Mouse (Mus musculus) lung, embryonic 14.5 days (tissue): ENCODE measurements around the gene Pdzd2. TPM values are rescaled to one million over a fixed set of nuclear protein-coding genes. Genes with fewer than 3 reads are reported as not detected.

Source experiments
- ATAC-seq: fragments of 200-750 bp; cut with Nextera tagmentation; 2 replicates; pipeline ENCODE4 v1.8.0; 2017; ENCODE audit warnings: mild to moderate bottlenecking, moderate TSS enrichment, moderate library complexity; ENCODE audit not compliant: insufficient read depth
- DNase-seq: peaks from one replicate; pipeline ENCODE4 v3.0.0-alpha.2; 2015
- H3K27ac ChIP-seq: fragments of 300-500 bp; sonication (generic); 2 replicates; pipeline ENCODE4 v1.5.1; 2014; ENCODE audit warnings: low read depth, mild to moderate bottlenecking, moderate library complexity
- H3K27me3 ChIP-seq: fragments of 300-500 bp; sonication (generic); 2 replicates; pipeline ENCODE4 v1.6.1; 2014; ENCODE audit warnings: low read length, control low read depth; ENCODE audit not compliant: insufficient read depth
- H3K36me3 ChIP-seq: fragments of 300-500 bp; sonication (generic); 2 replicates; pipeline ENCODE4 v1.6.1; 2014; ENCODE audit warnings: control low read depth; ENCODE audit not compliant: insufficient read depth
- H3K4me1 ChIP-seq: fragments of 300-500 bp; sonication (generic); 2 replicates; pipeline ENCODE4 v1.6.1; 2014; ENCODE audit warnings: antibody characterized with exemption, control low read depth; ENCODE audit not compliant: insufficient read depth
- H3K4me2 ChIP-seq: fragments of 300-500 bp; sonication (generic); 2 replicates; pipeline ENCODE4 v1.6.1; 2014; ENCODE audit warnings: mild to moderate bottlenecking
- H3K4me3 ChIP-seq: fragments of 300-500 bp; sonication (generic); 2 replicates; pipeline ENCODE4 v1.5.1; 2014; ENCODE audit warnings: low read depth, low read length
- H3K9ac ChIP-seq: fragments of 300-500 bp; sonication (generic); 2 replicates; pipeline ENCODE4 v1.6.1; 2014
- H3K9me3 ChIP-seq: fragments of 300-500 bp; sonication (generic); 2 replicates; pipeline ENCODE4 v1.6.1; 2016; ENCODE audit warnings: low read depth, low read length, control low read depth
- CTCF ChIP-seq: IDR thresholded peaks from 2 replicates; pipeline ENCODE4 v1.5.1; 2016; ENCODE audit warnings: antibody characterized with exemption, low read depth
- WGBS: fragments of 180-500 bp; shearing (Covaris S2); extraction: QIAGEN DNeasy Blood & Tissue Kit; methylation state at CpG from one replicate; pipeline ENCODE4 v1.1.7; 2014; 5-methylcytosine and 5-hydroxymethylcytosine counted together
- polyA plus RNA-seq: library from polyadenylated mRNA; unstranded; fragments of >200 nt; fragmentation: Nextera tagmentation; extraction: Ambion mirVana; gene quantifications from 2 replicates; pipeline ENCODE4 v1.2.1, GENCODE M21; 2014

Pdzd2 gene
- polyA plus RNA-seq, 1 experiment from 2014 or later, result 24.1 TPM

- Histone ChIP-seq H3K4me2 (no peak overlapping the region), H3K9ac (no peak overlapping the region), H3K4me1 (no peaks in the 10 kb centered on the region), H3K9me3 (no peaks in the 10 kb centered on the region), H3K27me3 (no peaks in the 10 kb centered on the region), H3K4me3 (no peak overlapping the region), H3K27ac (no peak overlapping the region), H3K36me3 (no peaks in the 10 kb centered on the region)
- no peak for DNase-seq
- WGBS, result 67% methylated on average over 7 of the region's 7 CpGs
- no peak for ATAC-seq
- TF ChIP-seq CTCF, result no peak
These were observed 31.2 kb upstream of the Pdzd2 start for GRCm38 (mm10) chr15:12770958-12771357.

GRCm38 (mm10) chr15:12766848-12767247 lies 27.1 kb upstream of the Pdzd2 start:
- Histone ChIP-seq H3K9ac (no peak overlapping the region), H3K4me1 (no peaks in the 10 kb centered on the region), H3K4me3 (no peak overlapping the region), H3K9me3 (no peaks in the 10 kb centered on the region), H3K4me2 (no peak overlapping the region), H3K27me3 (no peaks in the 10 kb centered on the region), H3K27ac (no peak overlapping the region), H3K36me3 (no peaks in the 10 kb centered on the region)
- DNase-seq (no peak), ATAC-seq (no peak)
- TF ChIP-seq CTCF, result no peak
- whole genome bisulfite sequencing, result 44% methylated on average over 4 of the region's 4 CpGs

- DNase-seq (peak; percentile 13), ATAC-seq (no peak)
- no peak for TF ChIP-seq CTCF
- no peak overlapping the region for H3K27ac ChIP-seq
- no peak overlapping the region for H3K9ac ChIP-seq
- no peak overlapping the region for H3K4me2 ChIP-seq
- no peaks in the 10 kb centered on the region for H3K9me3 ChIP-seq
- no peak overlapping the region for H3K4me3 ChIP-seq
- 66% methylated on average over 10 of the region's 10 CpGs for WGBS
- H3K4me1 ChIP-seq, result no peaks in the 10 kb centered on the region
- no peaks in the 10 kb centered on the region for H3K27me3 ChIP-seq
- no peaks in the 10 kb centered on the region for H3K36me3 ChIP-seq
These were observed 23.4 kb upstream of the Pdzd2 start for GRCm38 (mm10) chr15:12763147-12763546.

GRCm38 (mm10) chr15:12762258-12762913 lies 22.7 kb upstream of the Pdzd2 start:
- no peaks in the 10 kb centered on the region for H3K4me1 ChIP-seq
- no peaks in the 10 kb centered on the region for H3K36me3 ChIP-seq
- DNase-seq (no peak), ATAC-seq (no peak)
- H3K9me3 ChIP-seq, result no peaks in the 10 kb centered on the region
- no peak overlapping the region for H3K4me2 ChIP-seq
- no peak overlapping the region for H3K9ac ChIP-seq
- H3K27me3 ChIP-seq, result no peaks in the 10 kb centered on the region
- no peak overlapping the region for H3K27ac ChIP-seq
- WGBS, result 72% methylated on average over 11 of the region's 11 CpGs
- no peak for TF ChIP-seq CTCF
- H3K4me3 ChIP-seq, result no peak overlapping the region

- no peak overlapping the region for H3K27ac ChIP-seq
- no peaks in the 10 kb centered on the region for H3K4me1 ChIP-seq
- no peak overlapping the region for H3K9ac ChIP-seq
- TF ChIP-seq CTCF, result no peak
- H3K27me3 ChIP-seq, result no peaks in the 10 kb centered on the region
- no peak for DNase-seq
- no peak overlapping the region for H3K4me3 ChIP-seq
- no peak for ATAC-seq
- H3K36me3 ChIP-seq, result no peaks in the 10 kb centered on the region
- H3K4me2 ChIP-seq, result no peak overlapping the region
- 75% methylated on average over 6 of the region's 6 CpGs for WGBS
- H3K9me3 ChIP-seq, result no peaks in the 10 kb centered on the region
These were observed 21.0 kb upstream of the Pdzd2 start for GRCm38 (mm10) chr15:12760747-12761146.

- no peak for ATAC-seq
- DNase-seq, result peak; percentile 66
- TF ChIP-seq CTCF, result no peak
- no peak overlapping the region for H3K4me2 ChIP-seq
- WGBS, result 27% methylated on average over 5 of the region's 5 CpGs
- H3K27me3 ChIP-seq, result no peaks in the 10 kb centered on the region
- H3K9ac ChIP-seq, result no peak overlapping the region
- H3K36me3 ChIP-seq, result no peaks in the 10 kb centered on the region
- no peak overlapping the region for H3K4me3 ChIP-seq
- H3K9me3 ChIP-seq, result no peaks in the 10 kb centered on the region
- H3K4me1 ChIP-seq, result no peaks in the 10 kb centered on the region
- H3K27ac ChIP-seq, result no peak overlapping the region
These were observed 18.7 kb upstream of the Pdzd2 start for GRCm38 (mm10) chr15:12758461-12758860.

GRCm38 (mm10) chr15:12757757-12758156 lies 18.0 kb upstream of the Pdzd2 start:
- H3K9me3 ChIP-seq, result no peaks in the 10 kb centered on the region
- DNase-seq, result no peak
- H3K4me2 ChIP-seq, result no peak overlapping the region
- no peak overlapping the region for H3K4me3 ChIP-seq
- no peak for ATAC-seq
- no peak overlapping the region for H3K9ac ChIP-seq
- H3K27ac ChIP-seq, result no peak overlapping the region
- no peaks in the 10 kb centered on the region for H3K27me3 ChIP-seq
- H3K4me1 ChIP-seq, result no peaks in the 10 kb centered on the region
- H3K36me3 ChIP-seq, result no peaks in the 10 kb centered on the region
- WGBS, result 87% methylated on average over 1 of the region's 1 CpGs
- no peak for TF ChIP-seq CTCF
